Mouse (Mus musculus) CH12.LX (cell line): ENCODE measurements around the gene Ttc7b.

Experiments used
- CTCF ChIP-seq, 2 experiments: IDR thresholded peaks in 1 of 2; conservative IDR thresholded peaks in 1 of 2; 2 replicates each; pipeline ENCODE4 v1.5.1; 2011 to 2012; ENCODE audit warnings: low read depth in 2 of 2, low read length in 2 of 2, improper control_type of control experiment in 1 of 2, inconsistent platforms in 1 of 2, mild to moderate bottlenecking in 1 of 2, moderate library complexity in 1 of 2
- EP300 ChIP-seq: IDR thresholded peaks from 2 replicates; pipeline ENCODE4 v1.6.1; 2011; ENCODE audit warnings: low read length, improper control_type of control experiment
- NRF1 ChIP-seq: IDR thresholded peaks from 2 replicates; pipeline ENCODE4 v1.6.1; 2014; ENCODE audit warnings: low read depth, mild to moderate bottlenecking, inconsistent platforms, low read length, improper control_type of control experiment, moderate library complexity
- ZKSCAN1 ChIP-seq: IDR thresholded peaks from 2 replicates; pipeline ENCODE4 v1.6.1; 2012; ENCODE audit warnings: low read depth, inconsistent platforms, low read length, improper control_type of control experiment, borderline replicate concordance

- TF ChIP-seq EP300 (no peak), CTCF (conservative IDR thresholded peaks at IDR 0.05 in 1 of 2, IDR thresholded peaks at IDR 0.05 in 1 of 2; ENCODE audit: low read depth in 2 of 2, low read length in 2 of 2) (no peak), ZKSCAN1 (no peak), NRF1 (no peak)
Observed at GRCm38 (mm10) chr12:100299322-100299726, 221.3 kb downstream of the Ttc7b start.
